Comparison of ENCODE assay signal across 19 mouse cellular contexts in the genomic region with DNA sequence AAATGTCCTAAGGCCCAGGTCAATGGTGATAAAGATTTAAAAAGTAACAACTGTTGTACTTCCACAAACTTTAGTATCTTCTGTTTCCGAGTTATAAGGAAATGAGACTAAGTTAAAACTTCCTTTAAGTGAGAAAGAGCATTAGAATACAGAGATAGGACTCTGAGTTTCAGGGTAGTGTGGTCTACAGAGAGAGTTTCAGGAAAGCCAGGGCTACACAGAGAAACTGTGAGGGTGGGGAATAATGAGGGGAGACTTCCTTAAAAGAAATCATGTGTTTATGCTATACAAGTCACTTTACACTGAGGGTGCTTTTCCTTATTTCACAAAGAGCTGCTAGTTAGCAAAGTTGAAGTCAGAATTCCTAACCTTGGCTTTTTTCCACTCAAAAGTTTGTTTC.
"Had no signal": no experiment of that assay in that cellular context is flagged by ENCODE, and none has a peak within 500 bp of the region (broad histone marks: within the 10 kb centered on the region; RNA-seq: fewer than 3 reads in every experiment).

No protein-coding gene starts in this region.

- H3K27ac ChIP-seq: liver, embryonic 14.5 days; midbrain, embryonic 10.5 days; midbrain, embryonic 13.5 days; neural tube, embryonic 13.5 days; neural tube, embryonic 15.5 days had no signal

- H3K4me1 ChIP-seq: midbrain, embryonic 10.5 days had no signal

- H3K9me3 ChIP-seq: midbrain, embryonic 10.5 days; midbrain, embryonic 13.5 days; neural tube, embryonic 13.5 days; neural tube, embryonic 15.5 days had no signal

- H3K27me3 ChIP-seq: midbrain, embryonic 13.5 days; neural tube, embryonic 13.5 days; neural tube, embryonic 15.5 days had no signal

- H3K9ac ChIP-seq: liver, embryonic 14.5 days; lung, embryonic 14.5 days; midbrain, embryonic 13.5 days; neural tube, embryonic 13.5 days; neural tube, embryonic 15.5 days had no signal

- H3K4me2 ChIP-seq: lung, embryonic 14.5 days; midbrain, embryonic 13.5 days; neural tube, embryonic 13.5 days; neural tube, embryonic 15.5 days had no signal

- H3K4me3 ChIP-seq: midbrain, embryonic 10.5 days; midbrain, embryonic 13.5 days; myocyte; neural tube, embryonic 13.5 days; neural tube, embryonic 15.5 days had no signal

- DNase-seq: lung, adult 18-20 months; lung, embryonic 14.5 days; lung, postnatal 10 days; lung, postnatal 4 days; retina, postnatal 1 day; right cerebral cortex, adult 18-20 months; right cerebral cortex, postnatal 25 days; right cerebral cortex, postnatal 4 days; spleen, adult 18-20 months; thymus, adult 18-20 months; thymus, postnatal 14 days; thymus, postnatal 36 days had no signal

- ATAC-seq: midbrain, embryonic 13.5 days; midbrain, embryonic 16.5 days had no signal
